Mouse (Mus musculus) left cerebral cortex, adult 9 months (tissue): ENCODE measurements around the gene Igsf3.
A peak's percentile ranks its signal among the peaks of the same experiment; 100 is the strongest.

Source experiments
- DNase-seq, 2 experiments: peaks; one replicate each; pipeline ENCODE4 v3.0.0; 2022; ENCODE audit warnings: low spot score in 2 of 2

Gene Igsf3

DNA sequence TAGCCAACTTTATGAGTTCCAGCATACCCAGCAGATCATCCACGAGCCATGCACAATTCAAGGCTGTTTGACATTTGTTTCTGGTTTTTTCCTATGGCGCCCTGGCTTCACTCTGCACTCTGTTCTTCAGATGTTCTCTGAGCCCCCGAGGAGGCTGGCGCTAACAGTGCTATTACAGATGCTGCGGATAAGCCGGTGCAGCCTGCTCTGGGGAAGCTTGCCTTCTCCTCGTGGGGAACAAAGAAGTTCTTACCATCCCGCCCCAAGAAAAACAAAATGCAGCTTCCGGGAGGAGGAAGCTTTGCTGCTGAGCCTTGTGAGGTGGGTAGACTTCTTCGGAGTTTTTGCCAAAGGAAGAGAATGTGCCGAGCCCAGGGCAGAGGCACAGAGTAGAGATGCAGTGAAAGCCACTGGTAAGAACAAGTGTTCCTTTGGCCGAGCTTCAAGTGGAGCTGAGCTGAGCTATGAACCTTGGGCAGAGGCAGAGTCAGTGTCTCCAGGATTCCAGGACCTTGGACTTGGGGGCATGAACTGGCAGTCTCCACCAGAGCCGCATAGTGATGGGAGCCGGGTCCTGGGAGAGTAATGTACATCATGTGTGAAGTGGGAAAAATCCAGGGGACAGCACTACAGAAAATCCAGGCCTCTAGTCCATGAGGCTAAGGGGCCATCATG lies 125.3 kb downstream of the Igsf3 start:
- no peak for DNase-seq

DNA sequence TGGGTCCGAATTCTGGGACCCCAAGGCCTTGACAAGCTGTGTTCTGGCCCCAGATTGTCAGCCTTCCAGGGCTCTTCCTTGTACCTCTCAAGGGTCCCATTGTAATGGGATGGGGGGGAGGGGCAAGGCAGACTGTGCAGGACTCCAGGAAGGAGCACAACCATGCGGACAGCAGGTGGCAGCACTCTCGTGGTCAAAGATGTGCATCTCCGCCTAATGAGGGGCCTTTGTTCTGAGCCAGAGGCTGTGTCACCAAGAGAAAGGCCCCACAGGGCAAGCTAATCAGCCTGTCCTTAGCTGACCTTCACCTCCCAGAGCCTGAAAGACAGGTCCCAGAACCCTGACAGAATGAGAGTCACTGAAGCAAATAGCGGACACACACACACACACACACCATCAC lies 129.3 kb downstream of the Igsf3 start:
- DNase-seq = peak; percentile 44 to 86

DNA sequence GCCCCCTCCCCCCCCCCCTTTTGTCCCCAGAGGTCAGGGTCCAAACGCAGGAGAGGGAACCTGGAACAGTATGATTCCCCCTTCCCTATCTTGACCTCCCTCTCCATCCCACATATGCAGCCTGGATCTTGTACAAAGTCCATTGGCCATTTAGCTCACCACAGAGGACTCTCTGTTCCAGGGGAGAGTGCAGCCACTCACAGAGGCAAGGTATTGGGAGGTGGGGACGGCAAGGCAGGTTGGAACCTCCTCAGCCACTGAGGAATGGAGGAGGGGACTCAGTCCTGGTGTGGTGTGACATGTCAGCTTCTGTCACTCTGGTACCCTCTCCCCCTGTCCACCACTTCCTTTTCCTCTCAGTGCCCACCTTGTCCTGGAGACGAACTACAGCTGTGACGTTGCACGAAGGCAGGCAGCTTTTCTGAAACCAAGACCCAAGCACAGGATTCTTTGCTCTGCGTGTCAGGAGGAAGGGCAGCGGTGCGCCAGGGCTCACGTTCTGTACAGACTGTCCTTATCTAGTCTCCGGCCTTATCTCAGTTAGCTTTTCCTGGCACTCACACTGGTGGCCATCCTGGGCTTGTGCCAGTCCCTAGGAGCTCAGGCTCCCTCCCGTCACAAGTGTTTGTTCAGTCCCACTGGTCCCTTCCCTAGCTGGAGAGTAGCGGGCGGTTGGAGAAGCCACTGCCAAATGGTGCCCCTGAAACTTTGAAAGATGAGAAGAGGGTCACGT lies 130.3 kb downstream of the Igsf3 start:
- DNase-seq = no peak

DNA sequence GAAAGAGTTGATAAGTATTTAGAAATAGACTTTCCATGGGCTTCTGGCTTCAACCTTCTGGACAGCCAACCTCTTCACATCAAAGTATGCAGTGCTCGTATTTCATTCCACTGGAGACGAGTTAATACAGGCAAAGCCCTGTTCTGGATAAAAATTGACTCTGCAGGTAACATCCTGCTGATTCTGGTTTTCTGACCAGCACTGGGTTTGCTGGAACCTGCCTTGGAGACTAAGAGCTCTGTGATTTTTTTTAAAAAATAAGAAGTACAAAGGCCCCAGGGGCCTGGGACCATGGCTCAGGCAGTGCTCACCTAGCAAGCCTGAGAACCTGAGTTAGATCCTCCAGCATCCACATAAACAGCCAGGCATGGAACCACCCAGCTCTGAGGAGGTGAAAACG lies 130.9 kb downstream of the Igsf3 start:
- no peak for DNase-seq

DNA sequence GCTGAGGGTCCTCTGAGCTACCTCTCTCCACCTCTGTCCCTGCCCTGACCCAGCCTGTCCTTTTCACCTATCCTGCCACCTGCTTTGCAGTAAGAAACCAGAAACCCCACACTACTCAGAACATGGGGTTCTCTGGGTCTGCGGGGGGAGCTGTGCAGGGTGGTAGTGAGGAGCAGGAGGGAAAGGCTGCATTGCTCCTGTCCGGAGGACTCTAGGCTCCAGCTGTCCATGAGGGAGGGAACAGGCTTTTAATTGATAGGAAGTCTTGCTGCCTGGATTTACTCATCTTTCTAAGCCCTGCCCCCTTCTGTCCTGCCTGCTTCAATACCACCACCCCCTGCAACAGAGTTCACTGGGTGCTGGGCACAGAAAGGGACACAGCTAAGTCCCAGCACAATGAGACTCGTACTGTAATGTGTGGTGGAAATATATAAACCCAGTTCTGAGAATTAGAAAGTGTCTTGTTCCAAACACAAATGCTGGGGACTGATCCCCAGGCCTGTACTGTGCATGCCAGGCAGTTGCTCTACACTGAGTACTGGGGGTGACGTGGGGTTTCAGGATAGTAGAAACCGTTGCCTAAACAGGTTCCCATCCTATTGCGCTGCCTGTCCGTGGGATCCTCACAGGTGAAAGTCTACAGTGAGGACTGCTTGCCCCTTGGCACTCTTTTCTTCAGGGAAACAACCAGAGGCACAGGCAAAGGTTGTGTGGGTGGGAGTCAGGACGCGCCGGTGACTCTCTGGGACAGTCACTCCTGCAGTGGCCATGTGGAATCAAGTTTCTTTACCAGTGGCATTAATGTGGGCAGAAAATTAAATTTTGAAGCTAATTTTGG lies 133.0 kb downstream of the Igsf3 start:
- no peak for DNase-seq

DNA sequence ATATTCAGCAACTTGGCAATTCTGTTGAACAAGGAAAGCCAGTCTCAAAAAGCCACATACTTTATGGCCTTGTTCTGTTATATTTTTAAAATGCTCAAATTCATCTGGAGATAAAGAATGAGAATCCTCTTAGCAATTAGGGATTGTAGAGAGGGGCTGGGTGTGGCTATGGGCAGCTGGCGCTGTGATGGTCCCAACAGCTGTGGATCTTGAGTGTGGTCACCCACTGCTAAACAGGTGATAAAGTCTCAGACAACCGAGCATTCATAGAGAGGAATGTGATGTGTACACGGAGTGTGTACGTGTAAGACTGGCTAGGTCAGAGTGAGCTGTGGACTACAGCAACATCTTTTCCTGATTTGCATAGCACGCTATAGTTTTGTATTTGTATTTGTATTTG lies 133.7 kb downstream of the Igsf3 start:
- no peak for DNase-seq
